Mouse (Mus musculus) hindbrain, embryonic 16.5 days (tissue): ENCODE data around the gene Eif4g3. TPM values are rescaled to one million over a fixed set of nuclear protein-coding genes. Genes with fewer than 3 reads are reported as not detected.

ENCODE experiments used
- ATAC-seq: fragments of 200-750 bp; cut with Nextera tagmentation; 2 replicates; pipeline ENCODE4 v1.8.0; 2017; ENCODE audit warnings: moderate TSS enrichment, moderate library complexity
- H3K27ac ChIP-seq: fragments of 300-500 bp; sonication (generic); 2 replicates; pipeline ENCODE4 v1.5.1; 2014; ENCODE audit warnings: low read depth, mild to moderate bottlenecking, control low read depth, low read length, moderate library complexity
- H3K27me3 ChIP-seq: fragments of 300-500 bp; sonication (generic); replicated peaks from 2 replicates; pipeline ENCODE4 v1.6.1; 2014; ENCODE audit warnings: low read length; ENCODE audit not compliant: control insufficient read depth, insufficient read depth
- H3K36me3 ChIP-seq: fragments of 300-500 bp; sonication (generic); 2 replicates; pipeline ENCODE4 v1.6.1; 2014; ENCODE audit warnings: mild to moderate bottlenecking, low read length, moderate library complexity, mixed read lengths; ENCODE audit not compliant: control insufficient read depth, insufficient read depth
- H3K4me1 ChIP-seq: fragments of 300-500 bp; sonication (generic); 2 replicates; pipeline ENCODE4 v1.6.1; 2014; ENCODE audit warnings: low read depth, low read length; ENCODE audit not compliant: control insufficient read depth, insufficient read depth
- H3K4me2 ChIP-seq: fragments of 300-500 bp; sonication (generic); 2 replicates; pipeline ENCODE4 v1.6.1; 2014; ENCODE audit warnings: mild to moderate bottlenecking, low read length, control low read depth, moderate library complexity
- H3K4me3 ChIP-seq: fragments of 300-500 bp; sonication (generic); 2 replicates; pipeline ENCODE4 v1.5.1; 2014; ENCODE audit warnings: mild to moderate bottlenecking, low read length, control low read depth, moderate library complexity
- H3K9ac ChIP-seq: fragments of 300-500 bp; sonication (generic); 2 replicates; pipeline ENCODE4 v1.6.1; 2014; ENCODE audit warnings: low read depth, mild to moderate bottlenecking, control low read depth, low read length, moderate library complexity
- H3K9me3 ChIP-seq: fragments of 300-500 bp; sonication (generic); 2 replicates; pipeline ENCODE4 v1.6.1; 2014; ENCODE audit warnings: mild to moderate bottlenecking, low read length, moderate library complexity; ENCODE audit not compliant: control insufficient read depth
- WGBS: fragments of 180-500 bp; shearing (Covaris S2); extraction: QIAGEN DNeasy Blood & Tissue Kit; methylation state at CpG from one replicate; pipeline ENCODE4 v1.1.7; 2014; 5-methylcytosine and 5-hydroxymethylcytosine counted together
- polyA plus RNA-seq: library from polyadenylated mRNA; unstranded; fragments of >200 nt; fragmentation: Nextera tagmentation; extraction: Ambion mirVana; gene quantifications from 2 replicates; pipeline ENCODE4 v1.2.1, GENCODE M21; 2015

Eif4g3 gene
- polyA plus RNA-seq, 1 experiment from 2014 or later: 43.2 TPM

GRCm38 (mm10) chr4:138031828-138032227 is 39.0 kb downstream of the Eif4g3 start:
- Histone ChIP-seq H3K36me3 (no peaks in the 10 kb centered on the region), H3K4me3 (no peak overlapping the region), H3K27ac (no peak overlapping the region), H3K9ac (no peak overlapping the region), H3K4me1 (peaks cover 6% of the 10 kb centered on the region), H3K9me3 (no peaks in the 10 kb centered on the region), H3K4me2 (no peak overlapping the region), H3K27me3 (no peaks in the 10 kb centered on the region)
- ATAC-seq: no peak
- WGBS: 91% methylated on average over 10 of the region's 10 CpGs

GRCm38 (mm10) chr4:138033871-138034270 is 41.0 kb downstream of the Eif4g3 start:
- no peak for ATAC-seq
- Histone ChIP-seq H3K4me3 (no peak overlapping the region), H3K27ac (no peak overlapping the region), H3K27me3 (no peaks in the 10 kb centered on the region), H3K9ac (no peak overlapping the region), H3K9me3 (no peaks in the 10 kb centered on the region), H3K36me3 (no peaks in the 10 kb centered on the region), H3K4me2 (no peak overlapping the region), H3K4me1 (peaks cover 11% of the 10 kb centered on the region)
- 95% methylated on average over 4 of the region's 4 CpGs for WGBS

GRCm38 (mm10) chr4:138035435-138036120 is 42.8 kb downstream of the Eif4g3 start:
- Histone ChIP-seq H3K9ac (no peak overlapping the region), H3K36me3 (no peaks in the 10 kb centered on the region), H3K9me3 (no peaks in the 10 kb centered on the region), H3K27ac (no peak overlapping the region), H3K27me3 (no peaks in the 10 kb centered on the region), H3K4me2 (no peak overlapping the region), H3K4me1 (peaks cover 16% of the 10 kb centered on the region), H3K4me3 (no peak overlapping the region)
- WGBS: 76% methylated on average over 9 of the region's 9 CpGs
- no peak for ATAC-seq

- no peaks in the 10 kb centered on the region for H3K27me3 ChIP-seq
- 32% methylated on average over 8 of the region's 8 CpGs for WGBS
- no peak overlapping the region for H3K4me3 ChIP-seq
- H3K4me2 ChIP-seq: no peak overlapping the region
- peak; percentile 41; the same call in 1 of the 2 replicates for ATAC-seq
- no peak overlapping the region for H3K9ac ChIP-seq
- H3K9me3 ChIP-seq: no peaks in the 10 kb centered on the region
- H3K27ac ChIP-seq: no peak overlapping the region
- peaks cover 22% of the 10 kb centered on the region for H3K4me1 ChIP-seq
- H3K36me3 ChIP-seq: no peaks in the 10 kb centered on the region
Measured at GRCm38 (mm10) chr4:138037110-138037509, 44.3 kb downstream of the Eif4g3 start.

- no peak overlapping the region for H3K4me3 ChIP-seq
- no peak overlapping the region for H3K9ac ChIP-seq
- no peak overlapping the region for H3K4me2 ChIP-seq
- ATAC-seq: no peak
- no peaks in the 10 kb centered on the region for H3K9me3 ChIP-seq
- H3K27ac ChIP-seq: no peak overlapping the region
- peaks cover 26% of the 10 kb centered on the region for H3K4me1 ChIP-seq
- H3K36me3 ChIP-seq: no peaks in the 10 kb centered on the region
- no peaks in the 10 kb centered on the region for H3K27me3 ChIP-seq
- 67% methylated on average over 1 of the region's 1 CpGs for WGBS
Measured at GRCm38 (mm10) chr4:138037896-138038295, 45.1 kb downstream of the Eif4g3 start.

GRCm38 (mm10) chr4:138038365-138039274 is 45.8 kb downstream of the Eif4g3 start:
- no peak for ATAC-seq
- Histone ChIP-seq H3K9ac (no peak overlapping the region), H3K9me3 (no peaks in the 10 kb centered on the region), H3K4me3 (no peak overlapping the region), H3K36me3 (no peaks in the 10 kb centered on the region), H3K27ac (peak overlapping the region; percentile 47; the same call in 1 of the 2 replicates), H3K4me2 (no peak overlapping the region), H3K27me3 (no peaks in the 10 kb centered on the region), H3K4me1 (peaks cover 26% of the 10 kb centered on the region)
- WGBS: 66% methylated on average over 13 of the region's 13 CpGs

GRCm38 (mm10) chr4:138039275-138039651 is 46.4 kb downstream of the Eif4g3 start:
- H3K27ac ChIP-seq: no peak overlapping the region
- no peak overlapping the region for H3K4me2 ChIP-seq
- H3K36me3 ChIP-seq: no peaks in the 10 kb centered on the region
- no peak overlapping the region for H3K4me3 ChIP-seq
- H3K9me3 ChIP-seq: no peaks in the 10 kb centered on the region
- WGBS: 68% methylated on average over 9 of the region's 9 CpGs
- peaks cover 26% of the 10 kb centered on the region for H3K4me1 ChIP-seq
- 0 out of 2 replicates have a peak, but pooled peaks have one; percentile 48 for ATAC-seq
- no peak overlapping the region for H3K9ac ChIP-seq
- no peaks in the 10 kb centered on the region for H3K27me3 ChIP-seq

- Histone ChIP-seq H3K9me3 (no peaks in the 10 kb centered on the region), H3K4me1 (peaks cover 26% of the 10 kb centered on the region), H3K4me3 (no peak overlapping the region), H3K4me2 (no peak overlapping the region), H3K27me3 (no peaks in the 10 kb centered on the region), H3K27ac (no peak overlapping the region), H3K9ac (no peak overlapping the region), H3K36me3 (peaks cover 4% of the 10 kb centered on the region)
- ATAC-seq: no peak
- 88% methylated on average over 3 of the region's 3 CpGs for WGBS
Measured at GRCm38 (mm10) chr4:138040589-138040988, 47.8 kb downstream of the Eif4g3 start.

- WGBS: 52% methylated on average over 12 of the region's 12 CpGs
- Histone ChIP-seq H3K9me3 (no peaks in the 10 kb centered on the region), H3K36me3 (peaks cover 9% of the 10 kb centered on the region), H3K4me2 (no peak overlapping the region), H3K27me3 (no peaks in the 10 kb centered on the region), H3K9ac (no peak overlapping the region), H3K4me3 (no peak overlapping the region), H3K27ac (no peak overlapping the region), H3K4me1 (peaks cover 22% of the 10 kb centered on the region)
- peak; percentile 11; the same call in 1 of the 2 replicates for ATAC-seq
Measured at GRCm38 (mm10) chr4:138041566-138042256, 48.9 kb downstream of the Eif4g3 start.
